In the genomic region with DNA sequence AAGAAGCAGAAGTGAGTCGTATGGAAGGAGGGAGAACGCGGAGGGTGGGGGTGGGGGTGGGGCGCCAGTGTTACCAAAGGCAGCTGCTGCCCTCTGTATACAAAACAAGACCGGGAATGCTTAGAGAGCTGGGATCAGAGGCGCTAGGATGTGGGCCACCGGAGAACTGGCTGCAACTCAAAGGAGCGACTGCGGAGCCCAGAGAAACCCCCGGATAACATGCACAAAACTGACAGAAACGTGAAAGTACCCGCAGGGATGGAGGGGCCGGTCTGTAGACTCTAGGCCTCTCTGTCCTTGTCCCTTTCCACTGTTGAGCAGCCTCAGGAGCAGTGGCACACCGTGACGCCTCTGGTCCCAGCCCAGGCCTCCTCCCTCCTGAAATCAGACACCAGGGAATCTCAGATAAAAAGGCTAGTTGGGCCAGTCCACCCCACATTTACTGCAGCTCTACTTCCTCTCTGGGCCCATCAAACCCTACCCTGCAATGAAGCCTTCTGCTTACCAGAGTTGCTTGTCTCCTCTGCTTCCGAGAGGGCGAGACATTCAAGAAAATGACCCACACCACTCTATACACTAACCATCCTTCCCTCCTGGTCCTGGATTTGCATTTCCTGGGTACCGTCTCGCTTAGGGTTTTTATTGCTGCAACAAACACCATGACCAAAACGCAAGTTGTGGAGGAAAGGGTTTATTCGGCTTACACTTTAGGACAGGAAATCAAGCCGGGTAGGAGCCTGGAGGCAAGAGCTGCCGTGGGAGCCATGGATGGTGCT, we compare ENCODE assay signal across 8 mouse cellular contexts. TPM values are rescaled to one million over a fixed set of nuclear protein-coding genes. Genes with fewer than 3 reads are reported as not detected.
A peak's percentile ranks its signal among the peaks of the same experiment; 100 is the strongest.
DNase-seq lines count a peak whose midpoint lies in the region; ATAC-seq lines count a peak whose summit lies in the region.

No protein-coding gene starts in this region.

- H3K9me3 ChIP-seq in embryonic facial prominence, embryonic 11.5 days (replicated peaks; ENCODE audit: control insufficient read depth, low read length) = no peaks in the 10 kb centered on the region
- H3K9me3 ChIP-seq in intestine, embryonic 15.5 days = no peaks in the 10 kb centered on the region
- H3K9me3 ChIP-seq in neural tube, embryonic 12.5 days = no peaks in the 10 kb centered on the region

- ATAC-seq in embryonic facial prominence, embryonic 11.5 days (replicated peaks; ENCODE audit: insufficient number of reproducible peaks, low FRiP score, low TSS enrichment, low read depth) = 0 out of 2 replicates have a peak, but pooled peaks have one; percentile 40
- ATAC-seq in intestine, embryonic 15.5 days = peak; percentile 71
- peak; percentile 69; the same call in 1 of the 2 replicates for ATAC-seq in neural tube, embryonic 12.5 days (ENCODE audit: low FRiP score, low read depth)

- DNase-seq in kidney, postnatal 4 days = peak; percentile 55 to 70
- no peak for DNase-seq in kidney, adult 9 months
- DNase-seq in embryonic facial prominence, embryonic 11.5 days (ENCODE audit: low spot score) = peak; percentile 52
- DNase-seq in thymus, postnatal 10 days (ENCODE audit: low spot score in 2 of 2) = no peak
- no peak for DNase-seq in adrenal gland, postnatal 36 days
- no peak for DNase-seq in thymus, postnatal 0 days (ENCODE audit: low spot score)

- H3K27ac ChIP-seq in embryonic facial prominence, embryonic 11.5 days (replicated peaks; ENCODE audit: low read depth, low read length) = peak overlapping the region; percentile 78
- H3K27ac ChIP-seq in intestine, embryonic 15.5 days = peak overlapping the region; percentile 83
- peak overlapping the region; percentile 42; the same call in 1 of the 2 replicates for H3K27ac ChIP-seq in neural tube, embryonic 12.5 days

- peaks cover 4% of the 10 kb centered on the region for H3K4me1 ChIP-seq in embryonic facial prominence, embryonic 11.5 days (ENCODE audit: control insufficient read depth, insufficient read depth, low read length)
- H3K4me1 ChIP-seq in intestine, embryonic 15.5 days (replicated peaks) = peaks cover 24% of the 10 kb centered on the region
- H3K4me1 ChIP-seq in neural tube, embryonic 12.5 days = peaks cover 30% of the 10 kb centered on the region

- H3K4me2 ChIP-seq in embryonic facial prominence, embryonic 11.5 days (ENCODE audit: low read depth, low read length) = peak overlapping the region; percentile 14; the same call in 1 of the 2 replicates
- peak overlapping the region; percentile 45 for H3K4me2 ChIP-seq in intestine, embryonic 15.5 days (replicated peaks)
- H3K4me2 ChIP-seq in neural tube, embryonic 12.5 days (replicated peaks) = peak overlapping the region; percentile 32

- no peak overlapping the region for H3K4me3 ChIP-seq in embryonic facial prominence, embryonic 11.5 days (ENCODE audit: low read depth, low read length)
- no peak overlapping the region for H3K4me3 ChIP-seq in intestine, embryonic 15.5 days (replicated peaks)
- H3K4me3 ChIP-seq in neural tube, embryonic 12.5 days = no peak overlapping the region

- no peaks in the 10 kb centered on the region for H3K27me3 ChIP-seq in embryonic facial prominence, embryonic 11.5 days (ENCODE audit: control insufficient read depth, insufficient read depth, low read length)
- no peaks in the 10 kb centered on the region for H3K27me3 ChIP-seq in intestine, embryonic 15.5 days (replicated peaks)
- H3K27me3 ChIP-seq in neural tube, embryonic 12.5 days (replicated peaks) = no peaks in the 10 kb centered on the region

- 7% methylated on average over 23 of the region's 23 CpGs for WGBS in embryonic facial prominence, embryonic 11.5 days
- 12% methylated on average over 23 of the region's 23 CpGs for WGBS in intestine, embryonic 15.5 days
- WGBS in neural tube, embryonic 12.5 days = 9% methylated on average over 23 of the region's 23 CpGs

- H3K36me3 ChIP-seq in embryonic facial prominence, embryonic 11.5 days (replicated peaks; ENCODE audit: control insufficient read depth, insufficient read depth, low read depth, low read length) = no peaks in the 10 kb centered on the region
- H3K36me3 ChIP-seq in intestine, embryonic 15.5 days = no peaks in the 10 kb centered on the region
- no peaks in the 10 kb centered on the region for H3K36me3 ChIP-seq in neural tube, embryonic 12.5 days

- no peak overlapping the region; the same call in none of the 2 replicates for H3K9ac ChIP-seq in embryonic facial prominence, embryonic 11.5 days (replicated peaks; ENCODE audit: low read length)
- peak overlapping the region; percentile 33; the same call in 1 of the 2 replicates for H3K9ac ChIP-seq in intestine, embryonic 15.5 days
- peak overlapping the region; percentile 26; the same call in 1 of the 2 replicates for H3K9ac ChIP-seq in neural tube, embryonic 12.5 days

RNA-seq across cellular contexts. Expression of gene Zmynd8, which starts 1.7 kb away (rescaled TPM):
- 36.1 and 36.8 TPM in 2 replicates for polyA plus RNA-seq in embryonic facial prominence, embryonic 11.5 days (2014; fragmentation: Nextera tagmentation; extraction: Ambion mirVana)
- polyA plus RNA-seq in intestine, embryonic 15.5 days (2015; fragmentation: Nextera tagmentation; extraction: Ambion mirVana) = 64.7 and 66.2 TPM in 2 replicates
- 68.7 and 81.4 TPM in 2 replicates for polyA plus RNA-seq in neural tube, embryonic 12.5 days (2016; fragmentation: Nextera tagmentation; extraction: Ambion mirVana)
- 10 to 100 TPM; 47.9 to 53.4 TPM for total RNA-seq in adrenal gland, postnatal 36 days (2021)
- polyA plus RNA-seq in thymus, postnatal 0 days (2015; fragmentation: Nextera tagmentation; extraction: Ambion mirVana) = 38.8 and 46.7 TPM in 2 replicates

Comparison
In these comparisons a context has a peak if more than half of its experiments do, and no peak if none do; other contexts are left out.
1. DNase-seq: peak in kidney, postnatal 4 days (2 of 2) and embryonic facial prominence, embryonic 11.5 days (single experiment); none in kidney, adult 9 months (single experiment), thymus, postnatal 10 days (0 of 2), adrenal gland, postnatal 36 days (0 of 2) and thymus, postnatal 0 days (single experiment).
2. Peak in every context shown above with its lines, with median percentiles within 50 percentile points of each other: ATAC-seq, H3K27ac ChIP-seq and H3K4me2 ChIP-seq.